Mouse (Mus musculus) small intestine, adult 2 months (tissue): ENCODE measurements around the gene Fsd2. TPM values are rescaled to one million over a fixed set of nuclear protein-coding genes. Genes with fewer than 3 reads are reported as not detected.

Experiments used
- H3K27ac ChIP-seq: fragments of 200-500 bp; 2 replicates; pipeline ENCODE4 v1.5.1; 2012; ENCODE audit warnings: low read depth, low read length, control low read depth, inconsistent platforms; ENCODE audit not compliant: insufficient read depth
- H3K27me3 ChIP-seq: fragments of 200-500 bp; 2 replicates; pipeline ENCODE4 v1.6.1; 2012; ENCODE audit warnings: mild to moderate bottlenecking, moderate library complexity, low read length, inconsistent platforms; ENCODE audit not compliant: control insufficient read depth, insufficient read depth
- H3K36me3 ChIP-seq: fragments of 200-500 bp; 2 replicates; pipeline ENCODE4 v1.6.1; 2012; ENCODE audit warnings: mild to moderate bottlenecking, low read length, control low read depth, inconsistent platforms; ENCODE audit not compliant: control insufficient read depth, insufficient read depth
- H3K4me1 ChIP-seq: fragments of 200-500 bp; 2 replicates; pipeline ENCODE4 v1.6.1; 2012; ENCODE audit warnings: low read length, inconsistent platforms, mixed read lengths; ENCODE audit not compliant: control insufficient read depth, insufficient read depth, insufficient read length
- H3K4me3 ChIP-seq: fragments of 200-500 bp; 2 replicates; pipeline ENCODE4 v1.5.1; 2012; ENCODE audit warnings: low read depth, mild to moderate bottlenecking, control low read depth, inconsistent platforms, low read length, moderate library complexity
- CTCF ChIP-seq: fragments of 200-500 bp; IDR thresholded peaks from 2 replicates; pipeline ENCODE4 v1.5.1; 2012; ENCODE audit warnings: low read depth, mild to moderate bottlenecking, control low read depth, inconsistent platforms, low read length, moderate library complexity, mixed read lengths; ENCODE audit not compliant: insufficient replicate concordance, insufficient read length; ENCODE audit errors: extremely low read depth
- POLR2A ChIP-seq: fragments of 200-500 bp; IDR thresholded peaks from 2 replicates; pipeline ENCODE4 v1.6.1; 2012; ENCODE audit warnings: low read depth, mild to moderate bottlenecking, control low read depth, inconsistent platforms, low read length, moderate library complexity
- whole genome bisulfite sequencing: fragments of 180-500 bp; shearing (Covaris S2); methylation state at CpG from one replicate; pipeline ENCODE4 v1.1.7; 2018; 5-methylcytosine and 5-hydroxymethylcytosine counted together
- polyA plus RNA-seq: library from polyadenylated mRNA; depleted of rRNA; stranded (reverse); fragments of >200 nt; gene quantifications from 2 replicates; pipeline ENCODE4 v1.2.3, GENCODE M21; 2012

Gene Fsd2
- polyA plus RNA-seq, 1 experiment = 0.08 TPM

DNA sequence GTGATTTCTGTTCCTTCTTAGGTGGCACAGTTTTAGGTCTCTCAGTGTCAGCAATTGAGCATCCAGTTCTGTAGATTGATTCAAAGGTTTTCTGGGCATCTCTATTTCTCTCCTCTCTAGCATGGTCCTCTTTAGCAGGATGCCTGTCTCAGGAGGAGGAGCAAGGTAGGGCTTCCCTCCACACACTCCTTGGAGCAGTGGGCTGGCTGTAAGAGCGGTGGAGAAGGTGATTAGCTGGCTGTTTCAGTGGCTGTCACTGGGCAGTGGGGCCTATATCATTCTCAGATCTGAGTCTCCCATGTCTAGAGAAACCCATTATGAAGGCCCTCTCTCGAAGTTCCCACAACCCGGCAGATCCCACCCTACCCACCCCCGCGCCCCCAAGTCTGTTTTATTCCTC, 652 bp upstream of the Fsd2 start:
- H3K27me3 ChIP-seq = no peaks in the 10 kb centered on the region
- no peak overlapping the region for H3K4me3 ChIP-seq
- TF ChIP-seq CTCF (no peak), POLR2A (no peak)
- no peaks in the 10 kb centered on the region for H3K4me1 ChIP-seq
- H3K36me3 ChIP-seq = no peaks in the 10 kb centered on the region
- 91% methylated on average over 5 of the region's 5 CpGs for WGBS
- H3K27ac ChIP-seq = no peak overlapping the region

DNA sequence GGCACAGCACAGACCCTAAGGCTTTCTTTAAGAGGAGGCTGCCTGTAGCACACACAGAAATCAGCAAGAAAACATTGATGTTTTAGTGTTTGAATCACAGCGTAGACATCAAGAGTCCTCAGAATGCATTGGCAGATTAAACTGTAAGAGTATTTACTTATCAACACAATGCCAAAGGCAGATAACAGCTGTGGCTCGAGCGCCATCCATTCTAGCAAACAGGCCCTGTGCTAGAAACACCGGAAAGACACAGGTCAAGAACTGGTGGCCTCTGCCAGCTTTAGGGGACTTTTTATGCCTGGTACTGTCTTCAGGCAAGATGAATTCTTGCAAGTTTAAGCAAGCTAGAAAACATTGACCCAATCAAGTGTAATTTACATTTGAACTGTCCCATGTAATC, 412 bp downstream of the Fsd2 start:
- Histone ChIP-seq H3K27ac (no peak overlapping the region), H3K36me3 (no peaks in the 10 kb centered on the region), H3K27me3 (no peaks in the 10 kb centered on the region), H3K4me3 (no peak overlapping the region), H3K4me1 (no peaks in the 10 kb centered on the region)
- WGBS = 79% methylated on average over 4 of the region's 4 CpGs
- TF ChIP-seq CTCF (no peak), POLR2A (no peak)

DNA sequence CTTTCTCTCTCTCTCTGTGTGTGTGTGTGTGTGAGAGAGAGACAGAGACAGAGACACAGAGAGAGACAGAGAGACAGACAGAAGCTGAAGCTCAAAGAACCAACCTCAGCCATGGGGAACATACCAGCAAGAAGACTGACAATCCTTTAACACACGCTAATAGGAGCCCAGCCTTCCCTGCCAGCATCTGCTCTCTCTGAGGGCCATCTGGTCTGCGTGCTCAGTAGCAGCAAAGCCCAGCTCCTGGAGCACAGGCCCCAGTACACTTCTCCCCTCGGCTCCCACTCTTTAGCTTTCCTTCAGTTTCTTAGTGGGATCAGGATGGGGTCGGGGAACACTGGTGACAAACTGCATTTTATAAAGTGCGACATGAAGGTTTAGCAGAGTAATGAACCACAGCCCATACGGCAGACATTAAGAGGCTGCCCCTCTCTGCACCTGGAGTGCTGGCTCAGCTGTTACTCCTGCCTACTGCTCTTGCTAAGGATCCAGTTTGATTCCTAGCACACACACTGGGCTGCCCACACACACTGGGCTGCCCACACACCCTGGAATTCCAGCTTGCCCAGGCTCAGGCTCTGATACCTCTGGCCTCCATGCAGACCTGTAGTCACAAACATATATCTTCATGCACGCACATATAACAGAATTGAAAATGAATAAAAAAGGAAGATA, 1.2 kb downstream of the Fsd2 start:
- H3K4me3 ChIP-seq = no peak overlapping the region
- H3K36me3 ChIP-seq = no peaks in the 10 kb centered on the region
- TF ChIP-seq POLR2A (no peak), CTCF (no peak)
- H3K27ac ChIP-seq = no peak overlapping the region
- WGBS = 81% methylated on average over 7 of the region's 7 CpGs
- H3K27me3 ChIP-seq = no peaks in the 10 kb centered on the region
- no peaks in the 10 kb centered on the region for H3K4me1 ChIP-seq

- no peaks in the 10 kb centered on the region for H3K36me3 ChIP-seq
- TF ChIP-seq CTCF = no peak
- TF ChIP-seq POLR2A = no peak
- no peaks in the 10 kb centered on the region for H3K4me1 ChIP-seq
- 85% methylated on average over 7 of the region's 7 CpGs for WGBS
- no peak overlapping the region for H3K27ac ChIP-seq
- no peaks in the 10 kb centered on the region for H3K27me3 ChIP-seq
- H3K4me3 ChIP-seq = no peak overlapping the region
Measured at GRCm38 (mm10) chr7:81564766-81565165, 2.0 kb downstream of the Fsd2 start.

DNA sequence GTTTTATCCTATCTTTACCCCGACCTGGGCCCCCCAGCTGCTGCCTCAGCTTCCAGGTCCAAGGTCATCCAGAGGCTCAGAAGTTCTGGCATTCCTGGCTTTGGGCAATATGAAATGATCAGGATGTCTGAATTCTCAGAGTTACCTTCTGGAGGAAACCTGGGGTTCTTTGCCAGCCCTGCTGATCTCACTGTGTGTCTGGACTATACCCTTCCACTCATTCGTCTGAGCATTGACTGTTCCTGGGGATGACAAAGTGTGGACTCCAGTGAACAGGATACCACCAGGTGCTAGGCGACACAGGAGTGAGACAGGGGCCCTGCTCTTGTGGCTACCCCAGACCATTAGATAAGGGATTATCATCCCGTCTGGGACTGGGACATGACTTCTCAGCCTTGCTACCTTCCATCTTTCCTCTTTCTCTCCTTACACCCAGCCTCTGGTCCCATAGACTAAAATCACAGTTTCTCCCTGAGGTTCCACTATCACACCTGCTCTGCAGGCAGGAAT, 3.2 kb downstream of the Fsd2 start:
- Histone ChIP-seq H3K4me3 (no peak overlapping the region), H3K27me3 (no peaks in the 10 kb centered on the region), H3K4me1 (no peaks in the 10 kb centered on the region), H3K36me3 (no peaks in the 10 kb centered on the region), H3K27ac (no peak overlapping the region)
- WGBS = 81% methylated on average over 4 of the region's 4 CpGs
- TF ChIP-seq CTCF = no peak

DNA sequence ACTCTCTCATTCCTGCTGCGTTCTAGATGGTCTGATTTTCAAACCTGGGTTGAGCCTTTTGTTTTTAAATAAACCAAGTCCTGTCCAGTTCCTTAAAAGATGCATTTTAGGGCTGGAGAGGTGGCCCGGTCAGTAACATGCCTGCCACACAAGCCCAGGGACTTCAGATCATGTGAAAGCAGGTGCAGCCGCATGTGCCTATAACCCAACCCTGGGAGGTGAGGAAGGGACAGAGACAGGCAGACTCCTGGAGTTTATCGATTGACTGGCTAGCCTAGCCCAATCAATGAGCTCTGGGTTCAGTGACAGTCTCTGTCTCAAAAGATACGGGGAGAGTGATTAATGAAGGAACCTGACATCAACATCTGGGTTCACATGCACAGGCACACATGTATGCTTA, 5.5 kb downstream of the Fsd2 start:
- 43% methylated on average over 5 of the region's 5 CpGs for WGBS
- Histone ChIP-seq H3K36me3 (no peaks in the 10 kb centered on the region), H3K4me1 (no peaks in the 10 kb centered on the region), H3K27ac (no peak overlapping the region), H3K27me3 (no peaks in the 10 kb centered on the region), H3K4me3 (no peak overlapping the region)
- no peak for TF ChIP-seq CTCF
- TF ChIP-seq POLR2A = no peak

- 37% methylated on average over 8 of the region's 8 CpGs for WGBS
- Histone ChIP-seq H3K36me3 (no peaks in the 10 kb centered on the region), H3K4me3 (no peak overlapping the region), H3K4me1 (no peaks in the 10 kb centered on the region), H3K27ac (no peak overlapping the region), H3K27me3 (no peaks in the 10 kb centered on the region)
- TF ChIP-seq CTCF (no peak), POLR2A (no peak)
Measured at GRCm38 (mm10) chr7:81560101-81561049, 6.4 kb downstream of the Fsd2 start.
